Mouse (Mus musculus) heart, embryonic 14.5 days (tissue): ENCODE measurements around the gene Pds5a. TPM values are rescaled to one million over a fixed set of nuclear protein-coding genes. Genes with fewer than 3 reads are reported as not detected.

Source experiments
- ATAC-seq: fragments of 200-750 bp; cut with Nextera tagmentation; 2 replicates; pipeline ENCODE4 v1.8.0; 2017; ENCODE audit warnings: low read depth, moderate TSS enrichment; ENCODE audit not compliant: insufficient number of reproducible peaks, insufficient read depth, low FRiP score
- H3K27ac ChIP-seq, 2 experiments: fragments of 200-500 bp in 1 of 2; fragments of 300-500 bp in 1 of 2; sonication (generic) in 1 of 2; replicated peaks in 1 of 2; 2 replicates each; pipeline ENCODE4 v1.5.1; 2012 to 2014; ENCODE audit warnings: low read depth in 2 of 2, low read length in 2 of 2, control low read depth in 1 of 2, mild to moderate bottlenecking in 1 of 2, mixed read lengths in 1 of 2; ENCODE audit not compliant: control insufficient read depth in 1 of 2, insufficient read depth in 1 of 2
- H3K27me3 ChIP-seq: fragments of 300-500 bp; sonication (generic); 2 replicates; pipeline ENCODE4 v1.6.1; 2014; ENCODE audit warnings: mild to moderate bottlenecking, low read length, control low read depth; ENCODE audit not compliant: control insufficient read depth, insufficient read depth
- H3K36me3 ChIP-seq: fragments of 300-500 bp; sonication (generic); 2 replicates; pipeline ENCODE4 v1.6.1; 2014; ENCODE audit warnings: mild to moderate bottlenecking, control low read depth, low read length, mixed read lengths; ENCODE audit not compliant: control insufficient read depth, insufficient read depth
- H3K4me1 ChIP-seq, 2 experiments: fragments of 200-500 bp in 1 of 2; fragments of 300-500 bp in 1 of 2; sonication (generic) in 1 of 2; 2 replicates each; pipeline ENCODE4 v1.6.1; 2012 to 2014; ENCODE audit warnings: low read length in 2 of 2, control low read depth in 1 of 2, mixed read lengths in 1 of 2; ENCODE audit not compliant: control insufficient read depth in 2 of 2, insufficient read depth in 2 of 2
- H3K4me2 ChIP-seq: fragments of 300-500 bp; sonication (generic); 2 replicates; pipeline ENCODE4 v1.6.1; 2014; ENCODE audit warnings: mild to moderate bottlenecking, low read length
- H3K4me3 ChIP-seq, 2 experiments: fragments of 200-500 bp in 1 of 2; fragments of 300-500 bp in 1 of 2; sonication (generic) in 1 of 2; 2 replicates each; pipeline ENCODE4 v1.5.1; 2012 to 2014; ENCODE audit warnings: low read length in 2 of 2, mild to moderate bottlenecking in 2 of 2, control low read depth in 1 of 2, low read depth in 1 of 2, moderate library complexity in 1 of 2; ENCODE audit not compliant: control insufficient read depth in 1 of 2, insufficient read depth in 1 of 2
- H3K9ac ChIP-seq: fragments of 300-500 bp; sonication (generic); 2 replicates; pipeline ENCODE4 v1.6.1; 2014; ENCODE audit warnings: mild to moderate bottlenecking, low read length
- H3K9me3 ChIP-seq: fragments of 300-500 bp; sonication (generic); 2 replicates; pipeline ENCODE4 v1.6.1; 2016; ENCODE audit warnings: low read length, control low read depth; ENCODE audit not compliant: control insufficient read depth
- WGBS: fragments of 180-500 bp; shearing (Covaris S2); extraction: QIAGEN DNeasy Blood & Tissue Kit; methylation state at CpG from one replicate; pipeline ENCODE4 v1.1.7; 2014; 5-methylcytosine and 5-hydroxymethylcytosine counted together
- polyA plus RNA-seq: library from polyadenylated mRNA; unstranded; fragments of >200 nt; fragmentation: Nextera tagmentation; extraction: Ambion mirVana; gene quantifications from 2 replicates; pipeline ENCODE4 v1.2.1, GENCODE M21; 2014

Pds5a gene
- polyA plus RNA-seq, 1 experiment from 2014 or later = 56.1 TPM

GRCm38 (mm10) chr5:65599681-65600080, 98.4 kb downstream of the Pds5a start:
- ATAC-seq = no peak
- Histone ChIP-seq H3K36me3 (peaks cover 56% of the 10 kb centered on the region), H3K4me2 (no peak overlapping the region), H3K27me3 (no peaks in the 10 kb centered on the region), H3K27ac (no peak overlapping the region), H3K4me1 (peaks cover 1 to 5% of the 10 kb centered on the region in 2 experiments; a peak in 1 of 4 replicates), H3K9ac (no peak overlapping the region), H3K9me3 (no peaks in the 10 kb centered on the region), H3K4me3 (no peak overlapping the region)
- WGBS = 89% methylated on average over 7 of the region's 7 CpGs

- H3K27me3 ChIP-seq = no peaks in the 10 kb centered on the region
- H3K9ac ChIP-seq = no peak overlapping the region
- whole genome bisulfite sequencing = 86% methylated on average over 2 of the region's 2 CpGs
- no peak for ATAC-seq
- peaks cover 73% of the 10 kb centered on the region for H3K36me3 ChIP-seq
- H3K27ac ChIP-seq = no peak overlapping the region
- no peak overlapping the region for H3K4me3 ChIP-seq
- H3K4me1 ChIP-seq = peaks cover 2 to 11% of the 10 kb centered on the region in 2 experiments; a peak in 2 of 4 replicates
- no peaks in the 10 kb centered on the region for H3K9me3 ChIP-seq
- H3K4me2 ChIP-seq = no peak overlapping the region
Observed at GRCm38 (mm10) chr5:65592421-65592820, 105.7 kb downstream of the Pds5a start.

- peaks cover 2 to 10% of the 10 kb centered on the region in 2 experiments; a peak in 2 of 4 replicates for H3K4me1 ChIP-seq
- H3K9ac ChIP-seq = no peak overlapping the region
- H3K9me3 ChIP-seq = no peaks in the 10 kb centered on the region
- no peak overlapping the region for H3K27ac ChIP-seq
- no peaks in the 10 kb centered on the region for H3K27me3 ChIP-seq
- peaks cover 72% of the 10 kb centered on the region for H3K36me3 ChIP-seq
- H3K4me2 ChIP-seq = no peak overlapping the region
- ATAC-seq = no peak
- WGBS = 68% methylated on average over 1 of the region's 1 CpGs
- H3K4me3 ChIP-seq = no peak overlapping the region
Observed at GRCm38 (mm10) chr5:65590199-65590598, 107.9 kb downstream of the Pds5a start.

GRCm38 (mm10) chr5:65586291-65586690, 111.8 kb downstream of the Pds5a start:
- Histone ChIP-seq H3K4me1 (no peaks in the 10 kb centered on the region), H3K27ac (no peak overlapping the region), H3K4me3 (no peak overlapping the region), H3K36me3 (peaks cover 59% of the 10 kb centered on the region), H3K4me2 (no peak overlapping the region), H3K9ac (no peak overlapping the region), H3K27me3 (no peaks in the 10 kb centered on the region), H3K9me3 (no peaks in the 10 kb centered on the region)
- ATAC-seq = no peak
- 81% methylated on average over 5 of the region's 5 CpGs for WGBS

- Histone ChIP-seq H3K9ac (no peak overlapping the region), H3K4me2 (no peak overlapping the region), H3K4me3 (no peak overlapping the region), H3K36me3 (peaks cover 35% of the 10 kb centered on the region), H3K4me1 (peaks cover 2 to 9% of the 10 kb centered on the region in 2 experiments; a peak in 2 of 4 replicates), H3K9me3 (no peaks in the 10 kb centered on the region), H3K27ac (peak overlapping the region in 1 of 2 experiments; percentile 22; a peak in 1 of 4 replicates), H3K27me3 (no peaks in the 10 kb centered on the region)
- ATAC-seq = no peak
- 61% methylated on average over 3 of the region's 3 CpGs for WGBS
Observed at GRCm38 (mm10) chr5:65578545-65578944, 119.5 kb downstream of the Pds5a start.

GRCm38 (mm10) chr5:65575896-65576295, 122.2 kb downstream of the Pds5a start:
- H3K4me2 ChIP-seq = no peak overlapping the region
- peaks cover 2 to 9% of the 10 kb centered on the region in 2 experiments; a peak in 2 of 4 replicates for H3K4me1 ChIP-seq
- no peaks in the 10 kb centered on the region for H3K27me3 ChIP-seq
- no peak overlapping the region for H3K27ac ChIP-seq
- H3K4me3 ChIP-seq = no peak overlapping the region
- 82% methylated on average over 2 of the region's 2 CpGs for WGBS
- H3K9ac ChIP-seq = no peak overlapping the region
- H3K36me3 ChIP-seq = peaks cover 38% of the 10 kb centered on the region
- no peaks in the 10 kb centered on the region for H3K9me3 ChIP-seq
- no peak for ATAC-seq

- Histone ChIP-seq H3K27me3 (no peaks in the 10 kb centered on the region), H3K27ac (no peak overlapping the region), H3K4me2 (no peak overlapping the region), H3K4me3 (no peak overlapping the region), H3K36me3 (peaks cover 40% of the 10 kb centered on the region), H3K9ac (no peak overlapping the region), H3K4me1 (peaks cover 2 to 9% of the 10 kb centered on the region in 2 experiments; a peak in 2 of 4 replicates), H3K9me3 (no peaks in the 10 kb centered on the region)
- 76% methylated on average over 2 of the region's 2 CpGs for WGBS
- no peak for ATAC-seq
Observed at GRCm38 (mm10) chr5:65574876-65575275, 123.2 kb downstream of the Pds5a start.

GRCm38 (mm10) chr5:65565486-65565885, 132.6 kb downstream of the Pds5a start:
- Histone ChIP-seq H3K4me2 (no peak overlapping the region), H3K27ac (no peak overlapping the region), H3K36me3 (peaks cover 26% of the 10 kb centered on the region), H3K4me3 (no peak overlapping the region), H3K9me3 (no peaks in the 10 kb centered on the region), H3K27me3 (no peaks in the 10 kb centered on the region), H3K9ac (no peak overlapping the region), H3K4me1 (peaks cover 0 to 3% of the 10 kb centered on the region in 2 experiments; a peak in 1 of 4 replicates)
- no peak for ATAC-seq
- WGBS = 88% methylated on average over 2 of the region's 2 CpGs
